Mouse (Mus musculus) heart, embryonic 13.5 days (tissue): ENCODE measurements around the gene Phf20. TPM values are rescaled to one million over a fixed set of nuclear protein-coding genes. Genes with fewer than 3 reads are reported as not detected.
"Not testable (repeated sequence)": the region's sequence is repeated elsewhere in the genome, so short reads cannot be mapped to it uniquely, and the experiment has no call there.

ENCODE experiments used
- ATAC-seq: fragments of 200-750 bp; cut with Nextera tagmentation; 2 replicates; pipeline ENCODE4 v1.8.0; 2017; ENCODE audit warnings: moderate TSS enrichment; ENCODE audit not compliant: insufficient number of reproducible peaks, low FRiP score, low TSS enrichment; ENCODE audit errors: extremely low read depth
- H3K27ac ChIP-seq: fragments of 300-500 bp; sonication (generic); replicated peaks from 2 replicates; pipeline ENCODE4 v1.5.1; 2015; ENCODE audit warnings: moderate library complexity, mild to moderate bottlenecking, inconsistent platforms
- H3K27me3 ChIP-seq: fragments of 300-500 bp; sonication (generic); replicated peaks from 2 replicates; pipeline ENCODE4 v1.6.1; 2015; ENCODE audit warnings: mild to moderate bottlenecking, inconsistent platforms
- H3K36me3 ChIP-seq: fragments of 300-500 bp; sonication (generic); 2 replicates; pipeline ENCODE4 v1.6.1; 2015; ENCODE audit warnings: mild to moderate bottlenecking, inconsistent platforms
- H3K4me1 ChIP-seq: fragments of 300-500 bp; sonication (generic); 2 replicates; pipeline ENCODE4 v1.6.1; 2015; ENCODE audit warnings: inconsistent platforms
- H3K4me2 ChIP-seq: fragments of 300-500 bp; sonication (generic); 2 replicates; pipeline ENCODE4 v1.6.1; 2015; ENCODE audit warnings: inconsistent platforms, mild to moderate bottlenecking, moderate library complexity
- H3K4me3 ChIP-seq: fragments of 300-500 bp; sonication (generic); 2 replicates; pipeline ENCODE4 v1.5.1; 2015; ENCODE audit warnings: moderate library complexity, mild to moderate bottlenecking, inconsistent platforms
- H3K9ac ChIP-seq: fragments of 300-500 bp; sonication (generic); 2 replicates; pipeline ENCODE4 v1.6.1; 2015; ENCODE audit warnings: inconsistent platforms, mild to moderate bottlenecking, moderate library complexity
- H3K9me3 ChIP-seq: fragments of 300-500 bp; sonication (generic); 2 replicates; pipeline ENCODE4 v1.6.1; 2016; ENCODE audit warnings: inconsistent platforms
- WGBS: fragments of 180-500 bp; shearing (Covaris S2); methylation state at CpG from one replicate; pipeline ENCODE4 v1.1.7; 2015; ENCODE audit warnings: mixed read lengths; 5-methylcytosine and 5-hydroxymethylcytosine counted together
- polyA plus RNA-seq: library from polyadenylated mRNA; unstranded; fragments of >200 nt; fragmentation: Nextera tagmentation; extraction: Ambion mirVana; gene quantifications from 2 replicates; pipeline ENCODE4 v1.2.1, GENCODE M21; 2015

Phf20 gene
- polyA plus RNA-seq, 1 experiment from 2014 or later = 48.6 TPM

GRCm38 (mm10) chr2:156201486-156201885, 5.2 kb downstream of the Phf20 start:
- H3K27me3 ChIP-seq = no peaks in the 10 kb centered on the region
- H3K4me1 ChIP-seq = peaks cover 55% of the 10 kb centered on the region
- peak overlapping the region; percentile 5; the same call in 1 of the 2 replicates for H3K27ac ChIP-seq
- no peak overlapping the region for H3K9ac ChIP-seq
- WGBS = 92% methylated on average over 4 of the region's 4 CpGs
- no peak overlapping the region for H3K4me3 ChIP-seq
- ATAC-seq = no peak
- H3K36me3 ChIP-seq = peaks cover 34% of the 10 kb centered on the region
- H3K9me3 ChIP-seq = no peaks in the 10 kb centered on the region
- H3K4me2 ChIP-seq = no peak overlapping the region

DNA sequence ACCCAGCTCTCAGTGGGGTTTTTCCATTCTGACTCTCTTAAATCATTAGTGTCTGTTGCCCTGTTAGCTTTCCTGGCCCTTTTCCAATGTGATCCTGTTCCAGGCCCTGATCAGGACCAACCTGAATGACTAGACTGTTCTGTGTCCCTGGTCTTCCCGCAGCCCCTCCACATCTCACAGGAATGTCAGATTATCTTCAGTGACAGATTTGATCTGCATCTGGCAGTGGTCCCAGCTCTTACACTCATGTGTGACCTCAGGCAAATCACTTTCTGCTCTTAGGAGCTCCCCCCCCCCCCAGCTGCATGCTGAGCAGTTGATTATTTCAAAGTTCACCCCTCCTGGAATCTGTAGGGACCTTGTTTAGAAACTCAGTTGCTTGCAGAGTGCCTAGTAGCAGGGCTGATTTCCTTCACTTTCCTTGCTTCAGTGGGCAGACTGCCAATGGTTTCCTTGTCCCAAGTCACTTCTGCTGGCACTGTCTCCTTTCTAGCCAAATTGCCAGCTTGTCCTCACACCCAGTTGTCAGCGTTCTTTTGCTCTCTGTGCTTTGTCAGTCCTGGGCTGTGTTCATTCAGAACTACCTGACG, 6.7 kb downstream of the Phf20 start:
- H3K4me2 ChIP-seq = peak overlapping the region; percentile 46
- 20% methylated on average over 3 of the region's 3 CpGs for WGBS
- H3K9me3 ChIP-seq = no peaks in the 10 kb centered on the region
- H3K4me3 ChIP-seq = no peak overlapping the region
- peaks cover 48% of the 10 kb centered on the region for H3K4me1 ChIP-seq
- peaks cover 42% of the 10 kb centered on the region for H3K36me3 ChIP-seq
- no peaks in the 10 kb centered on the region for H3K27me3 ChIP-seq
- peak overlapping the region; percentile 65 for H3K9ac ChIP-seq
- peak overlapping the region; percentile 91 for H3K27ac ChIP-seq
- ATAC-seq = peak; percentile 59; the same call in 1 of the 2 replicates

DNA sequence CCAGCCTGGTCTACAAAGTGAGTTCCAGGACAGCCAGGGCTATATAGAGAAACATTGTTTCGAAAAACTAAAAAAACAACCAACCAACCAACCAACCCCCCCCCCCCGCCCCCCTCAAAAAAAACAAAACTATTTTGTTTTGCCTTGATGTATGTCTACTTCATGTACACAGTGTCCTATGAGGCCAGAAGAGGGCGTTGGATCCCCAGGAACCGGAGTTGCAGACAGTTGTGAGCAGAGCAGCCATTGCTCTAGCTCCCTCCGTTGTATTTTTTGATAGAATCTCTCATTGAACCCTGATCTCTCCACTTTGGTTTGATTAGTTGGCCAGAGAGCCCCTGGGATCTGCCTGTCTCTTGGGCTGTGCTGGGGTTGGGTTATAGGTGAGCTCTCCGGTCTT, 7.7 kb downstream of the Phf20 start:
- Histone ChIP-seq H3K9ac (no peak overlapping the region), H3K4me3 (no peak overlapping the region), H3K4me1 (peaks cover 39% of the 10 kb centered on the region), H3K36me3 (peaks cover 42% of the 10 kb centered on the region), H3K9me3 (no peaks in the 10 kb centered on the region), H3K4me2 (no peak overlapping the region), H3K27me3 (no peaks in the 10 kb centered on the region), H3K27ac (peak overlapping the region; percentile 91; the same call in 1 of the 2 replicates)
- ATAC-seq = no peak
- WGBS = 82% methylated on average over 6 of the region's 6 CpGs

- H3K9ac ChIP-seq = no peak overlapping the region
- H3K9me3 ChIP-seq = no peaks in the 10 kb centered on the region
- H3K27me3 ChIP-seq = no peaks in the 10 kb centered on the region
- no peak overlapping the region for H3K27ac ChIP-seq
- H3K4me3 ChIP-seq = no peak overlapping the region
- H3K4me2 ChIP-seq = no peak overlapping the region
- WGBS = 68% methylated on average over 1 of the region's 1 CpGs
- no peaks in the 10 kb centered on the region for H3K4me1 ChIP-seq
- no peak for ATAC-seq
- peaks cover 37% of the 10 kb centered on the region for H3K36me3 ChIP-seq
These were observed 21.5 kb downstream of the Phf20 start for GRCm38 (mm10) chr2:156217786-156218185.

GRCm38 (mm10) chr2:156222100-156222499, 25.8 kb downstream of the Phf20 start:
- Histone ChIP-seq H3K4me1 (peaks cover 11% of the 10 kb centered on the region), H3K4me2 (no peak overlapping the region), H3K36me3 (peaks cover 56% of the 10 kb centered on the region), H3K4me3 (no peak overlapping the region), H3K9me3 (no peaks in the 10 kb centered on the region), H3K27ac (no peak overlapping the region), H3K9ac (no peak overlapping the region), H3K27me3 (no peaks in the 10 kb centered on the region)
- no peak for ATAC-seq

DNA sequence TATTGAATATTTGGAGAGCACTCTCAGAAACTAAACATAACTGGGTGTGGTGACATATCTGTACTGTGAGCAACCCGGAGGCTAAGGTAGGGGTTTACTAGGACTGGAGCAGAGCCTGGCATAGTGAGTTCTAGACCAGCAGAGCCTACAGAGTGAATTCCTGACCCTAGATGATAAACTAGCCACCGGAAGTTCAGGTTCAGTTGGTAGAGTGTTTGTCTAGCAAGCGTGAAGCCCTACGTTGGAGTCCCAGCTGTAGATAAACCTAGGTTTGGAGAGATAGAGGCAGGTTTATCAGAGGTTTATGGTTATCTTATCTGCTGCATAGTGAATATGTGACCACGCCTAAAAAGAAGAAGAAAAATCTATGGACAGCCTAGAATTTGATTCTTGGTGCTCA, 27.8 kb downstream of the Phf20 start:
- no peak overlapping the region; the same call in 1 of the 2 replicates for H3K9ac ChIP-seq
- no peaks in the 10 kb centered on the region for H3K9me3 ChIP-seq
- no peak overlapping the region for H3K4me2 ChIP-seq
- ATAC-seq = no peak
- H3K4me1 ChIP-seq = peaks cover 11% of the 10 kb centered on the region
- H3K4me3 ChIP-seq = no peak overlapping the region
- WGBS = 60% methylated on average over 5 of the region's 5 CpGs
- H3K27ac ChIP-seq = no peak overlapping the region
- no peaks in the 10 kb centered on the region for H3K27me3 ChIP-seq
- peaks cover 73% of the 10 kb centered on the region for H3K36me3 ChIP-seq

DNA sequence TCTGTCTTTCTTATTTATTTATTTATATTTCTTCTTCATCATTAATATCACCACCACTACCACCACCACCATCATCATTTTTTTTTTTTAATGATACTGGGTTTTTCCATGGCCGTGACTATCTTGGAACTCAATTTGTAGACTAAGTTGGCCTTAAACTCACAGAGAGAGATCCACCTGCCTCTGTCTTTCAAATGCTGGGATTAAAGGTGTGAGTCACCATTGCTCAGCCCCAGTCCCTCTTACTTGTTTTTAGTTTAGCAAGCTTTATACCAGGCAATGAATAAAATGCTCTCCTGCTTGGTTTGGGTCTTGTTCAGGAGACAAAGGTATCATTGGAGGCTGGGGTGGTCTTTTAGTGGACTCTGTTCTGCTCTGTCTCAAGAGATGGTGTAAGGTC, 31.4 kb downstream of the Phf20 start:
- Histone ChIP-seq H3K4me2 (no peak overlapping the region), H3K27ac (no peak overlapping the region), H3K9ac (no peak overlapping the region), H3K27me3 (no peaks in the 10 kb centered on the region), H3K9me3 (no peaks in the 10 kb centered on the region), H3K36me3 (peaks cover 88% of the 10 kb centered on the region), H3K4me3 (no peak overlapping the region), H3K4me1 (peaks cover 11% of the 10 kb centered on the region)
- WGBS = 94% methylated on average over 1 of the region's 1 CpGs
- no peak for ATAC-seq

- H3K27me3 ChIP-seq = no peaks in the 10 kb centered on the region
- H3K4me2 ChIP-seq = no peak overlapping the region
- H3K36me3 ChIP-seq = peaks cover 89% of the 10 kb centered on the region
- no peak overlapping the region for H3K9ac ChIP-seq
- H3K4me3 ChIP-seq = no peak overlapping the region
- H3K9me3 ChIP-seq = no peaks in the 10 kb centered on the region
- H3K4me1 ChIP-seq = peaks cover 3% of the 10 kb centered on the region
- no peak overlapping the region for H3K27ac ChIP-seq
- 96% methylated on average over 1 of the region's 1 CpGs for WGBS
- ATAC-seq = no peak
These were observed 32.9 kb downstream of the Phf20 start for GRCm38 (mm10) chr2:156229171-156229570.

DNA sequence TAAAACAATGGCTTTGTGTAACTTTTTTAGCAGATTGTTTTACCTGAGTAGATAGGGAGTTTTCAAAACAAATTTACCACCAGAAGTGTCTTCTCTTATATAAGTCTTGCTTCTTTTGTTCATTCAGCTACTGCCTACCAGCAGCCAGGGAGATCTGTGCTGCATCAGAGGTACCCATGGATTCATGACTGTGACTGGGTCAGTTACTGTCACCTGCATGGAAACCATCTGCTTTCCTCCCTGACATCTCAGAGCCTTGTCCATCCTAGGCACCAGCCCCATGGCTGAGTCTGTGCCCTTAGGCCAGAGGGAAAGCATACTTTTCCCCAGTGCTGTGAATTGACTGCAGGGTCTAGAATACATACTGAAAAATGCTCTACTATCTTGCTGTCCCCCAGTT, 35.1 kb downstream of the Phf20 start:
- Histone ChIP-seq H3K4me1 (no peaks in the 10 kb centered on the region), H3K4me3 (no peak overlapping the region), H3K36me3 (peaks cover 88% of the 10 kb centered on the region), H3K27me3 (no peaks in the 10 kb centered on the region), H3K27ac (no peak overlapping the region), H3K9ac (no peak overlapping the region), H3K9me3 (no peaks in the 10 kb centered on the region), H3K4me2 (no peak overlapping the region)
- no peak for ATAC-seq

GRCm38 (mm10) chr2:156233275-156233948, 37.1 kb downstream of the Phf20 start:
- peaks cover 78% of the 10 kb centered on the region for H3K36me3 ChIP-seq
- no peak overlapping the region for H3K27ac ChIP-seq
- no peak overlapping the region for H3K4me3 ChIP-seq
- H3K9me3 ChIP-seq = no peaks in the 10 kb centered on the region
- WGBS = 81% methylated on average over 3 of the region's 3 CpGs
- H3K4me1 ChIP-seq = no peaks in the 10 kb centered on the region
- no peak overlapping the region for H3K9ac ChIP-seq
- H3K27me3 ChIP-seq = no peaks in the 10 kb centered on the region
- no peak for ATAC-seq
- no peak overlapping the region for H3K4me2 ChIP-seq

- ATAC-seq, H3K27me3 ChIP-seq, H3K9ac ChIP-seq, H3K27ac ChIP-seq, H3K4me2 ChIP-seq, H3K4me3 ChIP-seq, H3K4me1 ChIP-seq, H3K9me3 ChIP-seq: not testable (repeated sequence)
- peaks cover 74% of the 10 kb centered on the region for H3K36me3 ChIP-seq
- 82% methylated on average over 2 of the region's 2 CpGs for WGBS
These were observed 37.8 kb downstream of the Phf20 start for GRCm38 (mm10) chr2:156234016-156234415.

DNA sequence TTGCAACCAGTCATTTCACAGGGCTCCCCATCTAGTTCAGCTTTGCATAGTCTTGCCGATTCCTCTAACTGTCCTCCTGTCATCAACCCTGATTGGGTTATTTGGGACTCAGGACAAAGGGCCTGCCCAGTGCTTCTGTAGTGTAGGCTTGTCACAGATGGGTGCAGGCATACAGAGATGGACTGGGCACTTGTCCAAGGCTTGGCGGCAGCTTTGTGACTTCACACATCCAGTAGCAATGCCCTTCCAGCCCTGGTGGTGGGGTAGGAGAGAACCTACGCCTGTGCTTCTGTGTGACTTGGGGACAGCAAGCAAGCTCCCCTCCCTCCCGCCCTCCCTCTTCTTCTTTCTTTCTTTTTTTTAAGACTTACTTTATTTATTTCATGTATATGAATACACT, 39.6 kb downstream of the Phf20 start:
- Histone ChIP-seq H3K36me3 (peaks cover 77% of the 10 kb centered on the region), H3K27me3 (no peaks in the 10 kb centered on the region), H3K4me1 (no peaks in the 10 kb centered on the region), H3K4me3 (no peak overlapping the region), H3K9ac (no peak overlapping the region), H3K4me2 (no peak overlapping the region), H3K27ac (no peak overlapping the region), H3K9me3 (no peaks in the 10 kb centered on the region)
- no peak for ATAC-seq
- WGBS = 84% methylated on average over 4 of the region's 4 CpGs
